Mouse (Mus musculus) lung, postnatal 25 days (tissue): Measurements from ENCODE around the gene Phlpp2.

Source experiments
- DNase-seq: peaks from one replicate; pipeline ENCODE4 v3.0.0; 2022; ENCODE audit warnings: low spot score

Phlpp2 gene

DNA sequence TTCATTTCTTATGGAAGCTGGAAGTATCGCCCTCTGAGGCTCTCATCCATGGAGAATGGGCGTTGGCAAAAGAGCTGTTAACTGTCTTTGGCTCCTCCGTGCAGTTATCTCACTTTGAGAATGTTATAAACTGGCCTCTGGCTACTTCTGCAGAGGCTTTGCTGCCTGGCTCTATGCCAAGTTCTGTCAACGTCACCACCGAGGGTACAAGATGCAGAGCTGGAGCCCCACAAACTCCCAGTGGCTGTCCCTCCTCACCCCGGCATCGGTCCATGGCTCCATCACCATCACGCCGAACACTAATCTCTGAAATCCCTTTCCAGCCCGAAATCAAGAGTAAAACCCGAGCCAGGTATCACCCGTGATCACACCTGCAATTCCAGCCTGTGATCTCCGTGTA is 95.1 kb downstream of the Phlpp2 start:
- DNase-seq = no peak

DNA sequence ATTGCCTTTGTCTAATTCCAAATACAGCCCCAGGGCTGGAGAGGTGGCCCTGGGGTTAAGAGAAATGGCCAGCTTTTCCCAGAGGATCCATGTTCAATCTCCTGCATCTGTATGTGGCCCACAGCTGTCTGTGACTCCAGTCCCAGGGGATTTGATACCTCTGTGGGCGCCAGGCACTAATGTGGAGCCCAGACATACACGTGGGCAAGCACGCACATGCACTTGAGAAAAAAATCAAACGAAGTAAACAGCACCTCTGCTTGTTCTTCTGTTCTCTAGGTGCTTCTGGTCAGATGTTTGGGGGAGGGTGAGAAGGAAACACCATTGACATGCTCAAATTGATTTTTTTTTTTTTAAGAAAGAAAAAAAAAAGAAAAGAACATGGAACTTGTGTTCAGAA is 95.8 kb downstream of the Phlpp2 start:
- no peak for DNase-seq

DNA sequence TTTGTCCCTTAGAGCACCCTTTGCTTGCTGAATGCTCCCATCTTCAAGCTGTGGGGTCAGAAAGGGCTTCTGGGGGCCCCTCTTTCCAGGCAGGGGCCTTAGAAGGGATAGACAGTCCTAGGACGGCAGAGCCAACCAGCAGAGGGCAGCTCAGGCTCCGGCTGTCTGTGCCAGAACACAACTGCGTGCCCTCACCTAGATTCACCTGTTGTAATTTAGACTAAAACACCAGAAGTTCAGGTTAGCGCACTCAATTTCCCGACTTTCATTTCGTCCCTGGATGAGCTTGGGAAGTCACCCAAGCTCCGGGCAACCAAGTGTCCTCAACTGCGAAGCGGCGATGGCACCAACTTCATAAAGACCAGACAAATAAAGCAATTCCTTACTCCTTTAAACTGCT is 100.5 kb downstream of the Phlpp2 start:
- DNase-seq = no peak

DNA sequence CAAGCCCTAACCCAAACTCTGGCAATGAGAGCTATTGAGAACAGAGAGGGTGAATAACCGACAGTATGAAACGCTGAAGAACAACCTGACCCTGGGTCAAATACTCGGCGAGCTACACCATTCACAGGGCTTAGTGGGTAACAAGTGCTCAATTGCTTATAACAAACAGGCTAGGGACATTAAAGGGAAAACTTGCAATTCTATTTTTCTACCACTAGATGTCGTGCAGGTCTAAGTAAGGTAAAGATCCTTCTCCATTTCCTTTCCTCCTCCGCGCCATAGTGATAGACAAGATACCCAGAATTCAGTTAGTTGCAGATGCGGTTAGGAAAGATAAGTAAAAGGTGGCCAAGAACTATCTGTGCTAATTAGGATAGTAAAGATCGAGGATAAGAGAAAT is 102.0 kb downstream of the Phlpp2 start:
- peak; percentile 33 for DNase-seq

DNA sequence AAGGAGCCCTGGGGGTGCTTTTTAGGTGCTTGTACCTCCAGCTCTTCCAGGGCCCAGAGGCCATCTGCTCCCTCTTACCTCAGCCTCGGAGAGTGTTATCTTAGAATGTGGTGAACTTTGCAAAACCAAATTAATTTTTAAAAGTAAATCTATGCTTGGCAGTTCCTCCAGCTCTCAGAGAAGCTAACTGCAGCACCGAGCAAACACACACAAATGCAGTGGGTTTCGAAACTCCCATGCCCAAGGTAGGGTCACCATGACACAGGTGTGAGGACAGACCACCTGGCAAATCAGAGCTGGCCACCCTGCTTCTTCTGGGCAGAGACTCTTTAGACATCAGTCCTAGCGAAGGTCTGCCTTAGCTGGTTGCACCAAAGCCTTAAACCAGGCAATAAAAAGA is 104.6 kb downstream of the Phlpp2 start:
- DNase-seq = no peak

DNA sequence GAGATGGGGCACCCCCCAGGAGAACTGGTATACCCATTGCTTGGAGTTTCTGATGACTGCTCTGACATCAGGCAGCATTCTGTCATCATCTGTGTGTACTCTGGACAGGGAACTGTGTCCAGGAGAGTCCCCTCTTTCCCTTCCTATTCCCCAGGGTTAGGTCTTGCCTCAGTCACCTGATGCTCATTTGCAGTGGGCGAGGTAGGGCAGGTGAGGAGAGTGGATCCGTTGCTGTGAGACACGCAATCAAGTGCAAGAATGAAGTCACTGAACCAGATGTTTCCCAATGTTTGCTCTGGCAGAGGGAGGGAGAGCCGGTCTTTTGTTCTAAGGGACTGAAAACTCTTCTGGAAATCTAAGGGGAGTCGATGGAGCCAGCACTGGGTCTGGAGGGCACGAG is 111.0 kb downstream of the Phlpp2 start:
- no peak for DNase-seq

DNA sequence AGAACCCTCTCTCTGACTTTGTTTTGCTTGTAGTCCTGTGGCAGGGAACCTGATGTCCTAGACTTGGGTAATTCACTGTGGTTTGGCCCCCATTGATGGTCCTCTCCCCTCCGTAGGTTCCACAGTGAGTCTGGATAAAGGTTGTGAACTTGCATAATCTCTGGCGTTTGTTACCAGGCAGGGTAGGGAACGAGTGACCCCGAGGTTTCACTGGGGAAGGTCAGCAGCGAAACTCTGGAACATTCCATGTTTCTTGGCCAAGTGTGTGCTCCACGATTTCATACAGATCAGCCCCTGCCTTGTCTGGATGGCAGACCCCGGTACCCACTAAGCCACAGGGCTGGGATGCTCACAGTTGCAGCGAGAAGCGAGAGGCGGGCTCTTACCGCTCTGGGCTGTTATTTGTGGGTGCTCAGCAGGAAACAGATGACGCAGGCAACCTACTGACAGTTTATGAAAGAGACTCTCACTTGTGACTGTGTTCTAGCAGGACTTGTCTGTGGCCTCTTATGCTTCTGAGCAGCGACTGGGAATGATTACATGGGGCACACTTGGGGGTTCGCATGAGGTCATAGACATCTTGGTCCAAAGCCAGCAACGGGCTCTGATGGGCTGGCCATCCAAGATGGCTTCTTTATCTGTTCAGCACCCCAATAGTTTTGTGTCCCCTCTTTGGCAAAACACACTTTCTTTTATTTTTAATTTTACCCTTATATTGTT is 114.2 kb downstream of the Phlpp2 start:
- DNase-seq = no peak

DNA sequence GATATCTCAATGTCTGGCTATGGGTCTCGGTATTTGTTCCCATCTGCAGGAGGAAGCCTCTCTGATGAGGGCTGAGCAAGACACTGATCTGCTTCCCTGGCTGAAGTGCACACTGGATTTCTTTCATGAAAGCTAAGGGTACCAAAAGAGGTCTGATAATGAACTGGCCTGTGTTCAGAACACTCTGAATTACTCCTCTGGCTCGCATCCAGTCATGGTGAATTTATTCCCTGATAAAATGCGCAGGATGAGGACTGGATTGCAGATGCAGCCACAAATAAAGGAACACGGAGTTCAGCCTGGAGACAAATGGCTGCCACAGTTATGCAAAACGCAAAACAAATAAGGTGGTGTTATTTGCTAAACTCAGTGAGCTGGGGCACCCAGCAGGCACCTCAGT is 115.6 kb downstream of the Phlpp2 start:
- DNase-seq = peak; percentile 24

DNA sequence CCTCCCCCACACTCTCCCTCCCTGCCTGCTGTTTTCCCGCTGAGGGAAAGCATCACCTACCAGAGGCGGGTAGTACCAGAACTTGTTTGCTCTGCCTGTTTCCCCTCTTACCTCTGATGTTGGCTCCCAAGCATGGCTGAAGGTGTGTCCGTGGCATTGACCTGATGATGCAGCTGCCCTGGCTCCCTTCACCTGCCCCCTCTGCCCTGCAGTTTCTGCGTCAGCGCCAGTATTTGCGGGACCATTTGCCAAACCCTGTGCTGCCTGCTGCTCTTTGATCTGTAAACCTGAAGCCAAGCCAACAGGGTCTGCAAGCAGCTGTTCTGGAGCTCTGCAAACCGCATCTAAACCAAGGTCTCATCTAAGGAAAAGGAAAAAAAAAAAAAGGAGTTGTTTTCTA is 118.0 kb downstream of the Phlpp2 start:
- DNase-seq = no peak

DNA sequence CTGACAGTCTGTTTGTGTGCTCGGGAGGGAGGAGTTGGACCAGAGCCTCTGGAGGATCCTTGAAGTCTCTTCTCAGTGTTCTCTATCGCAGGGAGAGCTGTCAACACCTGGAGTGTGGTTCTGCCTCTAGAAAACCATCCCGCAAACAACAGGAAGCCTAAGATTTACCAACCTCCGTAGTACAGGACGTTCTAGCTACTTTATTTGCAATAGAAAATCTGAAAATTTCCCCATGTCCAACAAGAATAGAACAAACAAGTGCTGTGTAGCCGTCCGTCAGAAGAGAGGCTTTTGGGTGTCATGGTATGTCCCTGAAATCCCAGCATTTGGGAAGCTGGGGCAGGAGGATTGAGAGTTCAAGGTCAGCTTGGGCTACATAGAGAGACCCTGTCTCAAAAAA is 119.4 kb downstream of the Phlpp2 start:
- DNase-seq = peak; percentile 31

DNA sequence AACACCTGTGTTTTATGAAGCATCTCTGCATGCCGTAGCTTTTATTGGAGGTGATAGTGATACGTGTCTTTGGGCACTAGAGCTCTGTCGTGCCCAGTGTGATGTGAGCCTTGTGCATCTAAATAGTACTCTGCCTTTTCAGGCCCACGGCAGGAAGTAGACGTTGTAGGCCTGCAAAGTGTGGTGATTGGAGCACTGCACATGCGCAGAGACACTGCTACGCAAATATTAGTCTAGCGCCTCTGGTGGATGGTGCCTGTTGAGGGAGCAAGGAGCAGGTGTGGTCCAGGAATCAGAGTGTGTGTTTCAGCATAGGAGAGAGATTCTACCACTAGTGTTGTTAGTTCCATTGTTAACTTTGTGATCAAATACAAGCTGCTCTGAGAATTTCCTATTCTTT is 120.8 kb downstream of the Phlpp2 start:
- DNase-seq = no peak

DNA sequence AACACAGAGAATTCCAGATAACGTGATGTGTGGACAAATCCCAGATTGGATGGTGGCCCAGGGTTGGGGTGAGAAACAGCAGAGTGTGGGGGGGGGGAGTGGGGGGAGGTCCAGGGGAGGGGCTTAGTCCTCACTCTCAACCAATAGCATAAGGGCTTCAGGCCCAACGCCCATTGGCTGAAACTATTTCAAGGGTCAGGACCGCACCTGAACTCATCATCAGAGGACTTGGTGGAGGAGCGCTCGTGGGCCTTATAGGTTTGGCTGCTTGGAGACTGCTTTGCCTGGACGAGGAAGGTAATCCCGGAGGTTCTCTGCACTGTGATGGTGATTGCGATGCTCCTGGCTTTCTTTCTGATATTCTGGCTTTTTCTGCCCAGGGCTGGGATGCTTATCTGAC is 121.9 kb downstream of the Phlpp2 start, which contains the start of gene Tat:
TSS of gene Tat (plus strand) at position 214 of the 400 bp plus-strand sequence.
- DNase-seq = no peak

DNA sequence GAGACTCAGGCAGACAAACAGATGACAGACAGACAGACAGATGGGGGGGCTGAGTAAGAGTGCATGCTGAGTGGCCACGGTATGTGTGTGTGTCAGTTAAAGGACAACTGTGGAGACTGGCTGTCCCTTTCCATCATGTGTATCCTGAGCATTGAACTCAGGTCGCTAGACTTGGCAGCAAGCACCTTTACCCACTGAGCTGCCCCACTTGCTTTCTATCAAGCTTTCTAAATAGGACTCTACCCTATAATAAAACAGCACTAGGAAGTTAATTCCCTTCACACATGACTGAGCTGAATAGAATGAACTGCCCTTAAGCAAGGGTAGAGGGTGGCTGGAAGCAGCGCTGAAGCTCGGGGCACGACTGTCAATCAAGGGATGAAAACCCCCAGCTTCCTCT is 123.8 kb downstream of the Phlpp2 start:
- no peak for DNase-seq

DNA sequence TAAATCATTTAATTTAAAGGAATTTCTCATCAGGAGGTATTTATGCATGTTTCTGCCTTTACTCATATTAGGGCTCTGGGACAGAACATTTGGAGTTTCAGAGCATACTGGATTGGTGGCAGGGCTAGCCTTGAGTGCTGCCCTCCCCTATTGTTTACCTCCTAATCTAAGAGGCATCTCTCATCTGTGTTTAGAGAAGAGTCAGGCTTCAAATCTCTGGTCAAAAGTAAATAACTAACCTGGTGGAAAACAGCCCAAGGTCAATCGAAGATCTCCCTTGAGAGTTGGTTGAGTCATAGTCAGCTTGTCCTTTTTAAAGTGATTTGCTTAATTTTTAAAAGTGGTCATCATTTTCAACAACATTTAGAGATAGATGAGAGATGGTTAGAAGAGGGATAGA is 124.6 kb downstream of the Phlpp2 start:
- DNase-seq = no peak
